Mouse (Mus musculus): ENCODE measurements around the gene Cygb.

Cygb gene

DNA sequence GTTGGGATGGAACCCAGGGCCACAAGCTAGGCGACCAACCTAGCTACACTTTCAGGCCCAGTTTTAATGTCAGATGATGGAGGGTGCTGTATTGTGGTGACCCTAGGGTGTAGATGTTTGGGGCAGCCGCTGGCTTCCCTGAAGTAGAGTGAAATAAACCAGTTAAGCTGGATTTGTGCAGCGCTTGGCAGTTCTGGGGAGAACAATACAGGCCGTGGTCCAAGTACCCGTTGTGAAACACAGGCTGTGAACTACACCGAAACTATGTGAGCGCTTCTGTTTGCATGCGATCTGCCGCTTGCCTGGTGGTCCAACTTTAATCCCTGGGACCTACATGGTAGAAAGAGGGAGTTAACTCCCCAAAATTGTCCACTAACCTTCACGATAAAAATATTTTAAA lies 21.2 kb downstream of the Cygb start:
- no peak for DNase-seq

GRCm38 (mm10) chr11:116630171-116630965 lies 23.7 kb downstream of the Cygb start:
- no peak for DNase-seq

DNA sequence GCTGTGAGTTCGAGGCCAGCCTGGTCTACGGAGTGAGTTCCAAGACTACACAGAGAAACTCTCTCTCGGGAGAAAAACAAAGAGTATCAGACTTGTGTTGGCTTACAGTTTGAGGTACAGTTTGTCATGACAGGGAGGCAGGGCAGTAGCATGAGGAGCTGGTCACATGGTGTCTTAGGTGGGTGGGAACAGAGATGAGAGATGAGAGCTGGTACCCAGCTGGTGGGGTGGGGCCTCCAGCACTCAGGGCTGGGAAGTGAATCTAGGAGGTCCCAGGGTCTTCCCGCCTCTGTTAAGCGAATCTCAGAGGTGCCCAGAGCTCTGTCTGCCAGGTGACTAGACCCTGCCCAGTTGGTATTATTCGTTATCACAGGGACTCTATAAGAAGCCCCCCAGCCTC lies 24.6 kb downstream of the Cygb start:
- no peak for DNase-seq

DNA sequence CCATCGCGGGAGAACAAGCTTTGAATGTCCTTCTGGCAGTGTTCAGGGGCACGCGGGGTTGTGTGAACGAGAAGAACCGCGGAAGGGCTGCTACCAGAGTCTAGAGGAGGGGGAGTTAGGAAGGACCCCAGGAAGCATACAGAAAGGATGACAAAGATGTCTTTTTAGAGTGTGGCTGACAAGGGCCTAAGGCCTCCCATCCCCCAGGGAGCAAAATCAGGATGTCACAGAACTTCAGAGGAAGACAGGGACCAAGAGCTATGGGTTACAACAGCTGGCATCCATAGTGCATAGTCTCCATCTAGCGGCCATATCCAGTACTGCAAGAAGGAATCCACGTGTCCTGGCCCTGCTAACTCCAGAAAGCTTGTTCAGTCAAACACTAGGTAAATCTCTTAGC lies 25.4 kb downstream of the Cygb start:
- DNase-seq, result peak; percentile 47 to 68

DNA sequence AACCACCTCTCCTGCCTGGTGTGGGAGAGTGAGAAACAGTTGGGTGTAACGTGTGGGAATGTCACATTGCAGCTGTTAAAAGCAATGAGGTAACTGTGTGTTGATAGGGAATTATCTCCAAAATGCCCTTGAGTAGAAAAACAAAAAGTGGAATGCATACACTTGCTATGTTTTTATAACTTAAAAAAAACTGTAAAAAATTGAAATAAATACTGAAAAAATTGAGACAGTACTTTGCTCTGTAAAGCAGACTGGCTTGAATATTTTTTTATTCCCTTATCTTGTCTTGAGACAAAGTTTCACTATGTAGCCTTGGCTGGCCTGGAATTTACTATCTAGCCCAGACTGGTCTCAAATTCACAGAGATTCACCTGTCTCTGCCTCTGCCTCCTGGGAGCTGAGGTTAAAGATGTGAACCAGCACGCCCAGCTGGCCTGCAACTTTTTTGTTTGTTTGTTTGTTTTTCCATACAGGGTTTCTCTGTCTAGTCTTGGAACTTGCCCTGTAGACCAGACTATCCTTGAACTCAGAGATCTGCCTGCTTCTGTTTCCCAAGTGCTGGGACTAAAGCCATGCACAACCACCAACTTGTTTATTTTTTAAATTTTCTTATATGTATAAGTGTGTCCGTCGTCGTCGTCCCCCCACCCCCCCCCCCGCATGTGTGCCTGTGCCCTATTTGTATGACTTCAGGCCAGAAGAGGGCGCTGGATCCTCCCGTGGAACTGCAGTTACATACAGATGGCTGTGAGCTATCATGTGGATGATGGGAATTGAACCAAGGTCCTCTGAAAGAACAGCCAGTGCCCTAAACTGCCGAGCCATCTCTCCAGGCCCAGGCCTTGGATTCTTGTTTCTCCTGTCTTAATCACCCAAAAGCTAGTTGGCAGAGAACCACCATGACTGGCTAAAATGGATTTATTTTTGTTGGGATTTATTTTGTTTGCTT lies 26.8 kb downstream of the Cygb start:
- no peak for DNase-seq

- no peak for DNase-seq
Measured at GRCm38 (mm10) chr11:116626299-116627071, 27.6 kb downstream of the Cygb start, which contains the start of gene Rhbdf2. Gene Rhbdf2, minus strand, starts transcription at chr11:116627019.

GRCm38 (mm10) chr11:116625081-116626000 lies 28.8 kb downstream of the Cygb start:
- no peak for DNase-seq

DNA sequence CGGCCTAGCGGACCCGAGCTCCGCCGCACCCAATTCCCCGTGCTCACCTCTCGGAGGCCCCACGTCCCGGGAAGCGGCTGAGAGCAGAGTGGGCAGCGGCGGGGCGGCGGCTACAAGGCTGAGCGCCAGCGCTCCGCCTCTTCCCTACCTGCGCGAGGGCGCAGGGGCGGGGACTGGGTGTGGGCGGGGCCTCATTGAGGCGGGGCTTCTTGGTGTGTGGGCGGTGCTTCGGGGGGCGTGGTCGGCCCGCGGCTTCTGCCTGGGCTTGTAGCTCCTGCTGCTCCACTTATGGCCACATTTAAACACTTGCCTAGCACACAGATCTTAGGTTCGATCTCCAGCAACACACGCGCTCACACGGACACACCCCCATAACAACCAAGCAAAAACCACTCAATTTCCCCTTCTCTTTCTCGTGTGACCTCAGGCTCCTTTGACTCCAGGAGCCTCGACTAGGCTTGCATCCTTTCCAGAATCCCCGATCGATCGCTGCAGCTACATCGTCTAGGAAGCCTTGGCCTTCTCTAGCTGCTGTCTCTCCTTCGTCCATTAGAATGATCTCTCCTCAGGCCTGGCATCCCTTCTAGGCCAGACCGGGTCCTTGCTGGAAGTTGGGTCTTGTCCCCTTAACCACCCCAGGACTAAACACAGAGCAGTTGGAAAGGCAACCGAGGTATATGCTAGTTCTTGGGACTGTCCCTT lies 29.8 kb downstream of the Cygb start:
- DNase-seq, result peak; percentile 70 to 71

- DNase-seq, result no peak
Measured at GRCm38 (mm10) chr11:116623281-116624124, 30.6 kb downstream of the Cygb start.

GRCm38 (mm10) chr11:116621258-116621704 lies 32.8 kb downstream of the Cygb start:
- DNase-seq, result no peak

DNA sequence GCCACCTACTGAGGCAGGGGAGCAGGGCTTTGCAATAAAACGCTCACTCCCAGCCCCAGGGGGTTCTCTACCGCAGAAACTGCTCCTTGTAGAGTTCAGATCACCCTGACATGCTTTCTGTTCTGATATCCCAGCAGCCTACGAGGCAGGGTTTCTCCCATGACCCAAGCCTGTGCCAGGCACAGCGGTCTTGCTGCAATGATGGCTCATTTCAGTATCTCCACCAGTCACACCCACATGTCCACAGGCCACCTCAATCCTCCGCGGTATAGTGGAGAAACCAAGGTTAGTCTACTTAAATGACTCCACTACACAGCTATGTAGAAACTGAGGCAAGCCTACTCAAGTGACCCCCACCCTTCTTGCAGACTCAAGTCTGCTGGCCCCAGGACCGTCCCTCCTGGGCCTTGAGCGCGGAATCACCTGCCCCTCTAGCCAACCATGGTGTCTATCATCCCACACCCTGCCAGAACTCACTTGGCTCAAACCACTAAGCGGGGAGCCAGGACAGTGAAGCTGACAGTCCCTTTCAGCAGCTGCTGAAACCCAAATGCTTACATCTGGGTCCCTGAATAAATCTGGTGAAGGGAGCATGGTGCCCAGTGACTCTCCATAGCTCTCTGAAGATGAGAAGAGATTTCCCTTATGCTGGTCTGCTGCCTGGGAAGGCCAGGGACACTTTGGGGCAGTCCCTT lies 33.4 kb downstream of the Cygb start:
- DNase-seq, result no peak

DNA sequence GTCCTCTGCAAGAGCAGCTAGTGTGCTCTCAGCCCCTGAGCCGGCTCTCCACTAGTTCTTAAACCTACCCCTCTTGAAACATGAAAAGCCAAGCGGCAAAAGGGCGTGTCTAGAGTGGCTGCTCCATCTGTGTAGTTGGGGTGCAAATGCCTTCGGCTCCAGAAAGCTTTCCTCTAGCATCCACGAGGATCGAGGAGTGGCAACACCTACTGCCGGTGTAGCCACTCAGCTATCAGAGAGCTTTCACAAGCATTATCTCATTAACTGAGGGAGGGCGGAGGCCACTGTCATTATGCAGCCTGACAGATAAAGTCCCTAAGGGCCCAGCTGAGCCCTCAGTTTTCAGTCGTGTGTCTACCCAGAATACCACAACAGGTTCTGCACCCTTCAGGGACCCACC lies 34.0 kb downstream of the Cygb start:
- no peak for DNase-seq

DNA sequence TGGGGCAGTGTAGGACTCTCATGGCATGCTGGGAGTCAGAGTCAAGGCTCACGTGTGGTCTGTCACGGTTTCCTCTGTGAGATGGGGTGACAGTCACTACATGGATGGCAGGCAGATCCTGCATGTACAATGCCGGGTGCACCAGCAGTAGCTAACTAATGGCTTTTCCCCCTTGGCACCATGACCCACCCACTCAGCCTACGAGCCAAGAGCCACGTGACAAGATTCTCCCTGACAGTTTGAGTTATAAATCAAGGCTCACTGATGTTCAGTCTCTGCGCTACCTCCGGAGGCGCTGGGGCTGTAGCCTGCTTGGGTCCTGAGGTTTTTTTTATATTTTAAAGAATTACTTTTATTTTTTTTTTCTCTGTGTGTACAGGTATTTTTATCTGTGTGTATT lies 34.6 kb downstream of the Cygb start:
- DNase-seq, result no peak

GRCm38 (mm10) chr11:116619156-116619555 lies 35.0 kb downstream of the Cygb start:
- DNase-seq, result no peak

GRCm38 (mm10) chr11:116618666-116619065 lies 35.4 kb downstream of the Cygb start:
- DNase-seq, result no peak

- no peak for DNase-seq
Measured at GRCm38 (mm10) chr11:116617641-116618040, 36.5 kb downstream of the Cygb start.

DNA sequence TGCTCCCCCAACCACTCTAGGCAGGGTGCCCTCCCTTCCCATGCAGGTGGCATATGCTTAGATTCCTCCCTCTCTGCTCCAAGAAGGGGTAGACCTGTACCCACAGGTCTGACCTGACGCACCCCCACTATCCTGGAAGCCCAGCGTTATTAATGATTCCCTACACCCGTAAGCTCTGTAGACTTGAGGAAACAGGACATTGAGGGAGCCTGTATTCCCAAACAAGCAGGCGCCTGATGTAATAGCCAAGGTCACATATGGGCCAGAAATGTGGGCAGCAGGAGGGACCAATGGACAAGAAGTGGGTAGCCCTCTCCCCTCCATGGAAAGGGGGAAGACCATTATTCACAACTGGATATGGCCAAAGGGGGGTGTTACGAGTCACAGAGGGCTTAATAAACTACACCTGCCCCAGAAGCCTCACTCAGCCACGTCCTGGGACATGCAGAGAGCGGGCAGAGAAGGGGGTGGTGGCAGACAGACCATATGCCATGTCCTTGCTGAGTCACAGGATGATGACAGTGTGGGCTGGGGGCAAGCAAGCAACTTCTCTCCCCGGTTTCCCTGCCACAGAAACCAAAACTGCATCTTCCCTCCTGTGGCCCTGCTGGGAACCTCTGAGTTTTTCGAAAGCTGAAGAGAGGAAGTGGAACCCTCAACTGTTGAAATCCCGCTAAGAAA lies 37.5 kb downstream of the Cygb start:
- no peak for DNase-seq

- DNase-seq, result peak in 1 of 2 experiments; percentile 33
Measured at GRCm38 (mm10) chr11:116615735-116616437, 38.2 kb downstream of the Cygb start.
